Mouse (Mus musculus) testis, adult 2 months (tissue): ENCODE results near the gene Cfap45.

Experiments
- CTCF ChIP-seq: fragments of 200-500 bp; IDR thresholded peaks from 2 replicates; pipeline ENCODE4 v1.5.1; 2012; ENCODE audit warnings: low read depth, mild to moderate bottlenecking, inconsistent platforms, low read length, moderate library complexity; ENCODE audit not compliant: control insufficient read depth, insufficient read depth, insufficient replicate concordance
- POLR2A ChIP-seq: fragments of 200-500 bp; IDR thresholded peaks from 2 replicates; pipeline ENCODE4 v1.6.1; 2012; ENCODE audit warnings: low read depth, mild to moderate bottlenecking, inconsistent platforms, low read length, moderate library complexity; ENCODE audit not compliant: control insufficient read depth

- TF ChIP-seq POLR2A, result no peak
- no peak for TF ChIP-seq CTCF
Measured at GRCm38 (mm10) chr1:172580116-172580515, 59.5 kb downstream of the Cfap45 start.
